ENCODE assay signal across 17 mouse cellular contexts in genomic region chr19:21126670-21127069, GRCm38 (mm10).
DNase-seq lines count a peak whose midpoint lies in the region; ATAC-seq and TF ChIP-seq lines count a peak whose summit lies in the region.
"Had no signal": no experiment of that assay in that cellular context is flagged by ENCODE, and none has a peak within 500 bp of the region (broad histone marks: within the 10 kb centered on the region; RNA-seq: fewer than 3 reads in every experiment).

No protein-coding gene starts in this region.

- no peaks in the 10 kb centered on the region for H3K9me3 ChIP-seq in lung, postnatal 0 days (ENCODE audit: low read length)
- H3K9me3 ChIP-seq in midbrain, embryonic 13.5 days = no peaks in the 10 kb centered on the region
- H3K9me3 ChIP-seq: embryonic facial prominence, embryonic 13.5 days; forebrain, embryonic 12.5 days; heart, embryonic 12.5 days; hindbrain, embryonic 15.5 days had no signal

- 0 out of 2 replicates have a peak overlapping the region, but pooled peaks have one; percentile 51 for H3K27ac ChIP-seq in lung, postnatal 0 days (ENCODE audit: low read length)
- no peak overlapping the region for H3K27ac ChIP-seq in midbrain, embryonic 13.5 days
- H3K27ac ChIP-seq: embryonic facial prominence, embryonic 13.5 days; forebrain, embryonic 12.5 days; hindbrain, embryonic 15.5 days had no signal

- H3K9ac ChIP-seq in lung, postnatal 0 days (replicated peaks; ENCODE audit: low read depth) = no peak overlapping the region
- H3K9ac ChIP-seq in midbrain, embryonic 13.5 days (replicated peaks) = no peak overlapping the region
- H3K9ac ChIP-seq: embryonic facial prominence, embryonic 13.5 days; forebrain, embryonic 12.5 days; heart, embryonic 12.5 days; hindbrain, embryonic 15.5 days had no signal

- ATAC-seq in lung, postnatal 0 days = 0 out of 2 replicates have a peak, but pooled peaks have one; percentile 32
- peak; percentile 68 for ATAC-seq in megakaryocyte, adult 5-6 weeks (ENCODE audit: poor library complexity, severe bottlenecking)
- ATAC-seq in midbrain, embryonic 13.5 days = no peak
- ATAC-seq: forebrain, embryonic 16.5 days had no signal

- no peaks in the 10 kb centered on the region for H3K36me3 ChIP-seq in lung, postnatal 0 days (ENCODE audit: insufficient read depth, low read length)
- no peaks in the 10 kb centered on the region for H3K36me3 ChIP-seq in midbrain, embryonic 13.5 days
- H3K36me3 ChIP-seq: embryonic facial prominence, embryonic 13.5 days; forebrain, embryonic 12.5 days; heart, embryonic 12.5 days; hindbrain, embryonic 15.5 days had no signal

- DNase-seq in adrenal gland, adult 2 months = peak; percentile 7
- DNase-seq in adrenal gland, adult 18-20 months (ENCODE audit: low spot score in 2 of 2) = no peak
- peak; percentile 13 for DNase-seq in lung, postnatal 0 days (ENCODE audit: low spot score)
- DNase-seq in lung, postnatal 14 days = no peak
- DNase-seq in layer of hippocampus, postnatal 10 days (ENCODE audit: low spot score in 2 of 2) = no peak
- DNase-seq: adrenal gland, postnatal 25 days; cerebellum, adult 8-10 months; cerebellum, postnatal 25 days; gastrocnemius, postnatal 10 days had no signal

- no peak for TF ChIP-seq EP300 in lung, postnatal 0 days (IDR thresholded peaks at IDR 0.05)

- no peaks in the 10 kb centered on the region for H3K27me3 ChIP-seq in lung, postnatal 0 days (replicated peaks; ENCODE audit: insufficient read depth, low read length)
- H3K27me3 ChIP-seq in midbrain, embryonic 13.5 days = no peaks in the 10 kb centered on the region
- H3K27me3 ChIP-seq: embryonic facial prominence, embryonic 13.5 days; forebrain, embryonic 12.5 days; heart, embryonic 12.5 days; hindbrain, embryonic 15.5 days had no signal

- WGBS in lung, postnatal 0 days = 87% methylated on average over 2 of the region's 2 CpGs
- 86% methylated on average over 2 of the region's 2 CpGs for WGBS in midbrain, embryonic 13.5 days

- no peaks in the 10 kb centered on the region for H3K4me1 ChIP-seq in lung, postnatal 0 days (ENCODE audit: insufficient read depth, low read depth, low read length)
- H3K4me1 ChIP-seq in midbrain, embryonic 13.5 days (replicated peaks) = 0 out of 2 replicates have a peak, but pooled peaks cover 2% of the 10 kb centered on the region
- H3K4me1 ChIP-seq: embryonic facial prominence, embryonic 13.5 days; forebrain, embryonic 12.5 days; heart, embryonic 12.5 days; hindbrain, embryonic 15.5 days had no signal

- no peak for TF ChIP-seq CTCF in lung, postnatal 0 days (IDR thresholded peaks at IDR 0.05)

- H3K4me2 ChIP-seq in lung, postnatal 0 days (replicated peaks; ENCODE audit: low read depth, low read length) = no peak overlapping the region
- H3K4me2 ChIP-seq in midbrain, embryonic 13.5 days (replicated peaks) = no peak overlapping the region
- H3K4me2 ChIP-seq: embryonic facial prominence, embryonic 13.5 days; forebrain, embryonic 12.5 days; heart, embryonic 12.5 days; hindbrain, embryonic 15.5 days had no signal

- H3K4me3 ChIP-seq in lung, postnatal 0 days (ENCODE audit: low read depth, low read length) = no peak overlapping the region
- H3K4me3 ChIP-seq in midbrain, embryonic 13.5 days (replicated peaks) = no peak overlapping the region
- H3K4me3 ChIP-seq: embryonic facial prominence, embryonic 13.5 days; forebrain, embryonic 12.5 days; heart, adult 2 months; heart, embryonic 12.5 days; hindbrain, embryonic 15.5 days had no signal

Comparison
In these comparisons a context has a peak if more than half of its experiments do, and no peak if none do; other contexts are left out.
1. DNase-seq: peak in adrenal gland, adult 2 months (single experiment) and lung, postnatal 0 days (single experiment); none in adrenal gland, adult 18-20 months (0 of 2), lung, postnatal 14 days (single experiment) and layer of hippocampus, postnatal 10 days (0 of 2).